Mouse (Mus musculus) ES-CJ7 (cell line): ENCODE data around the gene Lrp2.

Source experiments
- DNase-seq: peaks from one replicate; pipeline ENCODE4 v3.0.0; 2011; ENCODE audit warnings: low read depth, low spot score

Lrp2 gene

GRCm38 (mm10) chr2:69585886-69586398 lies at the start of gene Lrp2:
Gene Lrp2 (minus strand): TSS chr2:69586065.
- DNase-seq = peak; percentile 96

- peak; percentile 79 for DNase-seq
Measured at GRCm38 (mm10) chr2:69635064-69635701, 49.3 kb upstream of the Lrp2 start.

- DNase-seq = peak; percentile 65
Measured at GRCm38 (mm10) chr2:69631449-69631848, 45.6 kb upstream of the Lrp2 start.

- no peak for DNase-seq
Measured at GRCm38 (mm10) chr2:69630792-69631191, 44.9 kb upstream of the Lrp2 start.

- DNase-seq = no peak
Measured at GRCm38 (mm10) chr2:69629914-69630313, 44.0 kb upstream of the Lrp2 start.

GRCm38 (mm10) chr2:69629215-69629614 lies 43.4 kb upstream of the Lrp2 start:
- DNase-seq = no peak

- no peak for DNase-seq
Measured at GRCm38 (mm10) chr2:69619286-69619685, 33.4 kb upstream of the Lrp2 start.

GRCm38 (mm10) chr2:69618336-69618735 lies 32.5 kb upstream of the Lrp2 start:
- DNase-seq = no peak

- peak; percentile 84 for DNase-seq
Measured at GRCm38 (mm10) chr2:69613237-69613636, 27.4 kb upstream of the Lrp2 start.

GRCm38 (mm10) chr2:69612716-69613115 lies 26.9 kb upstream of the Lrp2 start:
- DNase-seq = peak; percentile 56

- peak; percentile 79 for DNase-seq
Measured at GRCm38 (mm10) chr2:69612237-69612636, 26.4 kb upstream of the Lrp2 start.

- no peak for DNase-seq
Measured at GRCm38 (mm10) chr2:69606621-69607020, 20.8 kb upstream of the Lrp2 start.

GRCm38 (mm10) chr2:69603726-69604393 lies 18.0 kb upstream of the Lrp2 start:
- no peak for DNase-seq

GRCm38 (mm10) chr2:69593168-69593567 lies 7.3 kb upstream of the Lrp2 start:
- DNase-seq = no peak

- peak; percentile 92 for DNase-seq
Measured at GRCm38 (mm10) chr2:69592536-69592935, 6.7 kb upstream of the Lrp2 start.

GRCm38 (mm10) chr2:69591966-69592505 lies 6.2 kb upstream of the Lrp2 start:
- DNase-seq = peak; percentile 56

- no peak for DNase-seq
Measured at GRCm38 (mm10) chr2:69590548-69590947, 4.7 kb upstream of the Lrp2 start.

GRCm38 (mm10) chr2:69587896-69588295 lies 2.0 kb upstream of the Lrp2 start:
- DNase-seq = peak; percentile 52

GRCm38 (mm10) chr2:69586821-69587728 lies 1.2 kb upstream of the Lrp2 start:
- peak; percentile 69 for DNase-seq

- DNase-seq = peak; percentile 59
Measured at GRCm38 (mm10) chr2:69585191-69585885, 527 bp downstream of the Lrp2 start.
